Mouse (Mus musculus) C2C12 (cell line): Measurements from ENCODE around the gene Pax7. TPM values are rescaled to one million over a fixed set of nuclear protein-coding genes. Genes with fewer than 3 reads are reported as not detected.

Experiments
- H3K27me3 ChIP-seq: one replicate; pipeline ENCODE4 v1.6.1; 2011; ENCODE audit not compliant: control insufficient read depth, insufficient read depth, insufficient read length
- H3K36me3 ChIP-seq: one replicate; pipeline ENCODE4 v1.6.1; 2011; ENCODE audit not compliant: control insufficient read depth, insufficient read depth
- H3K4me3 ChIP-seq: one replicate; pipeline ENCODE4 v1.5.1; 2011; ENCODE audit warnings: mild to moderate bottlenecking, control low read depth; ENCODE audit not compliant: poor library complexity, insufficient read depth, severe bottlenecking
- H3K79me2 ChIP-seq: one replicate; pipeline ENCODE4 v1.6.1; 2011; ENCODE audit not compliant: control insufficient read depth, insufficient read depth
- H3K79me3 ChIP-seq: one replicate; pipeline ENCODE4 v1.6.1; 2011; ENCODE audit warnings: low read depth, control low read depth
- H3ac ChIP-seq: one replicate; pipeline ENCODE3; 2011; ENCODE audit warnings: low read depth; ENCODE audit not compliant: control insufficient read depth, insufficient read length
- CEBPB ChIP-seq: IDR thresholded peaks from one replicate; pipeline ENCODE4 v1.6.1; 2011; ENCODE audit warnings: low read depth, mild to moderate bottlenecking, control low read depth, moderate library complexity
- CTCF ChIP-seq: IDR thresholded peaks from one replicate; pipeline ENCODE4 v1.5.1; 2011; ENCODE audit not compliant: control insufficient read depth, insufficient read depth, insufficient read length
- FOSL1 ChIP-seq: IDR thresholded peaks from one replicate; pipeline ENCODE4 v1.8.0; 2011; ENCODE audit warnings: mild to moderate bottlenecking, low read length; ENCODE audit not compliant: poor library complexity, insufficient read depth, severe bottlenecking
- MAX ChIP-seq: IDR thresholded peaks from one replicate; pipeline ENCODE4 v1.6.1; 2011; ENCODE audit warnings: mild to moderate bottlenecking, control low read depth
- MYOD1 ChIP-seq: IDR thresholded peaks from one replicate; pipeline ENCODE4 v1.6.1; 2011; ENCODE audit warnings: low read depth; ENCODE audit not compliant: control insufficient read depth, insufficient read length
- MYOG ChIP-seq: IDR thresholded peaks from one replicate; pipeline ENCODE4 v1.6.1; 2011; ENCODE audit not compliant: control insufficient read depth, insufficient read length; ENCODE audit errors: extremely low read depth
- USF1 ChIP-seq: IDR thresholded peaks from one replicate; pipeline ENCODE4 v1.6.1; 2011; ENCODE audit warnings: low read depth, mild to moderate bottlenecking, control low read depth, moderate library complexity
- polyA plus RNA-seq: library from polyadenylated mRNA; unstranded; fragments of >200 nt; fragmentation: generic; extraction: Trizol; gene quantifications from one replicate; pipeline ENCODE4 v1.2.1, GENCODE M21; 2012; ENCODE audit warnings: missing spikeins

Pax7 gene
- polyA plus RNA-seq, 1 experiment: 1.1 TPM

GRCm38 (mm10) chr4:139822214-139823137 is 10.9 kb downstream of the Pax7 start:
- Histone ChIP-seq H3K79me3 (no peaks in the 10 kb centered on the region), H3K79me2 (no peaks in the 10 kb centered on the region), H3K27me3 (peaks cover 54% of the 10 kb centered on the region), H3K4me3 (no peak overlapping the region), H3ac (no peak overlapping the region), H3K36me3 (no peaks in the 10 kb centered on the region)
- TF ChIP-seq FOSL1: no peak
- no peak for TF ChIP-seq CEBPB
- TF ChIP-seq MYOD1: no peak
- no peak for TF ChIP-seq CTCF
- TF ChIP-seq MYOG: no peak
- TF ChIP-seq USF1: no peak
- no peak for TF ChIP-seq MAX

GRCm38 (mm10) chr4:139821491-139822160 is 11.7 kb downstream of the Pax7 start:
- Histone ChIP-seq H3ac (no peak overlapping the region), H3K79me3 (no peaks in the 10 kb centered on the region), H3K4me3 (no peak overlapping the region), H3K79me2 (no peaks in the 10 kb centered on the region), H3K36me3 (no peaks in the 10 kb centered on the region), H3K27me3 (peaks cover 52% of the 10 kb centered on the region)
- no peak for TF ChIP-seq MYOD1
- no peak for TF ChIP-seq FOSL1
- TF ChIP-seq CEBPB: no peak
- TF ChIP-seq CTCF: no peak
- no peak for TF ChIP-seq USF1
- TF ChIP-seq MYOG: no peak
- no peak for TF ChIP-seq MAX

- TF ChIP-seq CEBPB (no peak), FOSL1 (no peak), MYOD1 (no peak), CTCF (no peak), MAX (no peak), USF1 (no peak), MYOG (no peak)
- Histone ChIP-seq H3K79me3 (no peaks in the 10 kb centered on the region), H3ac (no peak overlapping the region), H3K36me3 (no peaks in the 10 kb centered on the region), H3K27me3 (peaks cover 46% of the 10 kb centered on the region), H3K4me3 (no peak overlapping the region), H3K79me2 (no peaks in the 10 kb centered on the region)
Measured at GRCm38 (mm10) chr4:139821071-139821470, 12.3 kb downstream of the Pax7 start.

- Histone ChIP-seq H3K79me2 (no peaks in the 10 kb centered on the region), H3ac (no peak overlapping the region), H3K4me3 (no peak overlapping the region), H3K36me3 (no peaks in the 10 kb centered on the region), H3K79me3 (no peaks in the 10 kb centered on the region), H3K27me3 (peaks cover 41% of the 10 kb centered on the region)
- no peak for TF ChIP-seq MYOG
- TF ChIP-seq FOSL1: no peak
- no peak for TF ChIP-seq CTCF
- no peak for TF ChIP-seq MYOD1
- no peak for TF ChIP-seq MAX
- TF ChIP-seq USF1: no peak
- no peak for TF ChIP-seq CEBPB
Measured at GRCm38 (mm10) chr4:139819411-139820030, 13.8 kb downstream of the Pax7 start.

GRCm38 (mm10) chr4:139818163-139818562 is 15.2 kb downstream of the Pax7 start:
- no peak for TF ChIP-seq USF1
- TF ChIP-seq FOSL1: no peak
- TF ChIP-seq CTCF: no peak
- TF ChIP-seq MAX: no peak
- no peak for TF ChIP-seq MYOG
- no peak for TF ChIP-seq CEBPB
- no peak for TF ChIP-seq MYOD1
- Histone ChIP-seq H3K79me3 (no peaks in the 10 kb centered on the region), H3K27me3 (peaks cover 32% of the 10 kb centered on the region), H3K4me3 (no peak overlapping the region), H3K36me3 (no peaks in the 10 kb centered on the region), H3ac (no peak overlapping the region), H3K79me2 (no peaks in the 10 kb centered on the region)

GRCm38 (mm10) chr4:139813371-139813960 is 19.9 kb downstream of the Pax7 start:
- TF ChIP-seq MAX: no peak
- TF ChIP-seq MYOD1: no peak
- no peak for TF ChIP-seq CTCF
- TF ChIP-seq CEBPB: no peak
- TF ChIP-seq MYOG: no peak
- TF ChIP-seq USF1: no peak
- TF ChIP-seq FOSL1: no peak
- no peaks in the 10 kb centered on the region for H3K36me3 ChIP-seq
- no peak overlapping the region for H3K4me3 ChIP-seq
- H3K27me3 ChIP-seq: peaks cover 15% of the 10 kb centered on the region
- H3K79me2 ChIP-seq: no peaks in the 10 kb centered on the region
- no peak overlapping the region for H3ac ChIP-seq
- H3K79me3 ChIP-seq: no peaks in the 10 kb centered on the region
